In genomic region chr15:74049556-74049955, GRCm38 (mm10) we compare ENCODE assay signal across 14 mouse cellular contexts.
A peak's percentile ranks its signal among the peaks of the same experiment; 100 is the strongest.
DNase-seq lines count a peak whose midpoint lies in the region.
"Had no signal": no experiment of that assay in that cellular context is flagged by ENCODE, and none has a peak within 500 bp of the region (broad histone marks: within the 10 kb centered on the region; RNA-seq: fewer than 3 reads in every experiment).

No protein-coding gene starts in this region.

- DNase-seq in heart, adult 11 months: peak; percentile 89
- no peak for DNase-seq in heart, postnatal 25 days (ENCODE audit: low spot score)
- peak; percentile 34 to 50 for DNase-seq in left cerebral cortex, postnatal 14 days (ENCODE audit: low spot score in 2 of 2)
- DNase-seq in left cerebral cortex, adult 11 months (ENCODE audit: low spot score): no peak
- DNase-seq in adrenal gland, postnatal 25 days: peak; percentile 58
- DNase-seq in right cerebral cortex, postnatal 14 days: peak; percentile 31
- DNase-seq in urinary bladder, postnatal 4 days (ENCODE audit: low spot score in 2 of 2): no peak
- DNase-seq in ovary, postnatal 10 days (ENCODE audit: low spot score): no peak
- DNase-seq: B cell, adult 2 months; cerebellum, adult 8-10 months; gastrocnemius, postnatal 14 days; heart, postnatal 14 days; lung, postnatal 10 days; thymus, adult 18-20 months had no signal

- intact Hi-C loops in heart, postnatal 25 days (cut with DNase I): no loop called here
- intact Hi-C loops in left cerebral cortex, postnatal 14 days (cut with DNase I): no loop called here

Comparison
In these comparisons a context has a peak if more than half of its experiments do, and no peak if none do; other contexts are left out.
1. DNase-seq: peak in heart, adult 11 months (single experiment), left cerebral cortex, postnatal 14 days (2 of 2), adrenal gland, postnatal 25 days (single experiment) and right cerebral cortex, postnatal 14 days (single experiment); none in heart, postnatal 25 days (single experiment), left cerebral cortex, adult 11 months (single experiment), urinary bladder, postnatal 4 days (0 of 2) and ovary, postnatal 10 days (single experiment).